Mouse (Mus musculus): ENCODE measurements at regions not wholly inside any gene's neighbourhood (a gene's known extent, or its start where the extent isn't known, plus 50 kb on each side); places are given as distances from the start of the nearest gene placed in this dataset.
"Not testable (repeated sequence)": the region's sequence is repeated elsewhere in the genome, so short reads cannot be mapped to it uniquely, and the experiment has no call there.

GRCm38 (mm10) chr2:17898780-17899179, 98.0 kb downstream of the H2al2a start:
- Histone ChIP-seq H3K36me3 (ENCODE audit: insufficient read depth, low read length) (no peaks in the 10 kb centered on the region), H3K4me1 (ENCODE audit: insufficient read depth, low read depth, low read length) (no peaks in the 10 kb centered on the region), H3K27ac (ENCODE audit: low read length) (no peak overlapping the region), H3K4me3 (ENCODE audit: low read depth, low read length) (no peak overlapping the region), H3K4me2 (replicated peaks; ENCODE audit: low read depth, low read length) (no peak overlapping the region), H3K9me3 (ENCODE audit: low read length) (no peaks in the 10 kb centered on the region), H3K27me3 (replicated peaks; ENCODE audit: insufficient read depth, low read length) (no peaks in the 10 kb centered on the region), H3K9ac (replicated peaks; ENCODE audit: low read depth) (no peak overlapping the region)
- ATAC-seq (no peak), DNase-seq (ENCODE audit: low spot score) (no peak)
- TF ChIP-seq EP300 (IDR thresholded peaks at IDR 0.05) (no peak), CTCF (IDR thresholded peaks at IDR 0.05) (no peak)
- 26% methylated on average over 3 of the region's 3 CpGs for WGBS

- Histone ChIP-seq H3K36me3 (ENCODE audit: insufficient read depth, low read length) (no peaks in the 10 kb centered on the region), H3K9me3 (ENCODE audit: low read length) (no peaks in the 10 kb centered on the region), H3K9ac (replicated peaks; ENCODE audit: low read depth) (no peak overlapping the region), H3K4me2 (replicated peaks; ENCODE audit: low read depth, low read length) (no peak overlapping the region), H3K4me3 (ENCODE audit: low read depth, low read length) (no peak overlapping the region), H3K27me3 (replicated peaks; ENCODE audit: insufficient read depth, low read length) (no peaks in the 10 kb centered on the region), H3K27ac (ENCODE audit: low read length) (no peak overlapping the region), H3K4me1 (ENCODE audit: insufficient read depth, low read depth, low read length) (no peaks in the 10 kb centered on the region)
- 98% methylated on average over 2 of the region's 2 CpGs for WGBS
- DNase-seq (ENCODE audit: low spot score) = no peak
- TF ChIP-seq EP300 (IDR thresholded peaks at IDR 0.05) (no peak), CTCF (IDR thresholded peaks at IDR 0.05) (no peak)
- no peak for ATAC-seq
Measured at GRCm38 (mm10) chr2:17896036-17896435, 100.7 kb downstream of the H2al2a start.

DNA sequence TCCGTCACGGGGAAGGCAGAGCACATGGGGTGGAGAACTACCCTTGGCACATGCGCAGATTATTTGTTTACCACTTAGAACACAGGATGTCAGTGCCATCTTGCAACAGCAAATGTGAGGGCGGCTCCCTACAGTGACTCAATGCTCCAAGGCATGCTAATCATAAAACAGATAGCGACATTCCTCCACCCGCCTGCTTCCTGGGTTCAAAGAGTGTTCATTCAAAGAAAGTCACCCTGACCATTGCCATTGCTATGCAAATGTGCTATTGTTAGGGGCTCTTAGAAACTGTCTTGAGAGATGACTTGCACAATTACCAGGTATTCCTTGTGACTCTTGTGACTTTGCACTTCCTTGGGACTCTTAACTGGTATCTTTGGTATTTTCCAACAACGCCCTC, 104.1 kb downstream of the H2al2a start:
- H3K27ac ChIP-seq (ENCODE audit: low read length); H3K4me1 ChIP-seq (ENCODE audit: insufficient read depth, low read depth, low read length); H3K27me3 ChIP-seq (replicated peaks; ENCODE audit: insufficient read depth, low read length); DNase-seq (ENCODE audit: low spot score); H3K4me3 ChIP-seq (ENCODE audit: low read depth, low read length); H3K9ac ChIP-seq (replicated peaks; ENCODE audit: low read depth); H3K9me3 ChIP-seq (ENCODE audit: low read length); H3K36me3 ChIP-seq (ENCODE audit: insufficient read depth, low read length); H3K4me2 ChIP-seq (replicated peaks; ENCODE audit: low read depth, low read length); ATAC-seq: not testable (repeated sequence)
- 92% methylated on average over 7 of the region's 7 CpGs for WGBS

DNA sequence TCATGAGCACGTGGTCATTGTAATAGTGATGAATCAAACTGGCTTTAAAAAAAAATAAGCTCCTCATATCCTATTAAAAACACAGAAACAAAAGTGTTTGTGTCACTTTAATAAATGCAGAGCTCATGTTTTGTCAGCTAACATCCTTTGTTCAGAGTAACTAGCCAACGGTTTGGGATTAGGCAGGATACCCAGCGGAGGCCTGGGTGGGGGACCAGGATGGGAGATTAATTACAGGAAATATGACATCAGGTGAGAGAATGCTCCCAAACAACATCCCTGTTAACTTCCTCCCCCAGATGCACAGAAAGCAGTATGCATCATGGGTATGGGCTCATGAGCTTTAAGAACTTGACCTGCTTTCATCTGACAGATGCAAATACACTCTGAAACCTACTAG, 109.1 kb downstream of the H2al2a start:
- Histone ChIP-seq H3K4me1 (ENCODE audit: insufficient read depth, low read depth, low read length) (no peaks in the 10 kb centered on the region), H3K4me2 (replicated peaks; ENCODE audit: low read depth, low read length) (no peak overlapping the region), H3K27ac (ENCODE audit: low read length) (no peak overlapping the region), H3K9ac (replicated peaks; ENCODE audit: low read depth) (no peak overlapping the region), H3K9me3 (ENCODE audit: low read length) (no peaks in the 10 kb centered on the region), H3K27me3 (replicated peaks; ENCODE audit: insufficient read depth, low read length) (no peaks in the 10 kb centered on the region), H3K4me3 (ENCODE audit: low read depth, low read length) (no peak overlapping the region), H3K36me3 (ENCODE audit: insufficient read depth, low read length) (no peaks in the 10 kb centered on the region)
- no peak for TF ChIP-seq CTCF (IDR thresholded peaks at IDR 0.05)
- no peak for TF ChIP-seq EP300 (IDR thresholded peaks at IDR 0.05)
- WGBS = 64% methylated on average over 3 of the region's 3 CpGs
- DNase-seq (ENCODE audit: low spot score) = no peak
- ATAC-seq = no peak

- Histone ChIP-seq H3K4me3 (ENCODE audit: low read depth, low read length) (no peak overlapping the region), H3K36me3 (ENCODE audit: insufficient read depth, low read length) (no peaks in the 10 kb centered on the region), H3K27me3 (replicated peaks; ENCODE audit: insufficient read depth, low read length) (no peaks in the 10 kb centered on the region), H3K27ac (ENCODE audit: low read length) (no peak overlapping the region), H3K4me2 (replicated peaks; ENCODE audit: low read depth, low read length) (no peak overlapping the region), H3K9ac (replicated peaks; ENCODE audit: low read depth) (no peak overlapping the region), H3K4me1 (ENCODE audit: insufficient read depth, low read depth, low read length) (no peaks in the 10 kb centered on the region), H3K9me3 (ENCODE audit: low read length) (no peaks in the 10 kb centered on the region)
- ATAC-seq = no peak
- no peak for DNase-seq (ENCODE audit: low spot score)
- no peak for TF ChIP-seq EP300 (IDR thresholded peaks at IDR 0.05)
- 70% methylated on average over 12 of the region's 12 CpGs for WGBS
Measured at GRCm38 (mm10) chr2:17882389-17882788, 114.4 kb downstream of the H2al2a start.

DNA sequence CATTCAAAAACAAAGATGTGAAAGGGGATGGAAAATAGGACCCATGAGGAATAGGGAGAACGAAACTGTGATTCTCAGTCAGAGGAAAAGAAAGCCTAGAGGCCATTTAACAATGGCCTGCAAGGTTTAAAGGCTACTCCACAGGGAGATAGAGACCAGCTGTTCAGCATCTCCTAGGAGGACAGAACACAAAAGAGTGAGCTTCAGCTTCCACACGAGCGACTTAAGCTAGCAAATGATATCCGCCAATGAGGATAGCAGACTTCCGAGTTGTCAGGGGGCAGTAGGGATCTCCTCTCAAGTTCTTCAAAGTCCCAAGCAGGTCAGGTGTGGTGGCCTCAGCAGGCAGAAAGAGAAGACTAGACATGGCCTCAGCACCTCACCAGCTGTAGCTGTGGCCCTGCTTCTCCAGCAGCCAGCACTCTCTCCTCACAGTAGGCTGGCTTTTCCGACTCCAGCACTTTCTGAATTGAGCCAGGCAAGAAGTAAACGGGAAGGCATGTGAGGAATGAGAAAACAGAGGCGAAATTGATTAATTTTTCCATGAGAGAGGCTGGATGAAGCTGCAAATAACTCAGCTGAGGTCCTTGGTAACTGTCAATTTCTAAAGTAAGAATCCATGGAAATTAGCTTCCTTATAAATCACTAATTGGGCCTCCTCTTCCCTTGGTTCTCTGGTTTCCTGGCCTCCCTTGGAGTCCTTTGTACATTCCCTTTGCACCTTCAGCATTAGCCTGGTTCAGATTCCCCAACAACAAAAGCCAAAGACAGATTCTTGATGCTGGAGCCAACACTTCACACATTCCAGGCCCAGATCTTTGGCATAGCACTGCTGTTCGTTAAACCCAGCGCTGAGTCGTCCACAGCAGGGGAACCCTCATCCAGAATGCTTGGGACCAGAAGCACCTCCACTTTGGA, 115.7 kb downstream of the H2al2a start:
- Histone ChIP-seq H3K9ac (replicated peaks; ENCODE audit: low read depth) (no peak overlapping the region), H3K9me3 (ENCODE audit: low read length) (no peaks in the 10 kb centered on the region), H3K27me3 (replicated peaks; ENCODE audit: insufficient read depth, low read length) (no peaks in the 10 kb centered on the region), H3K36me3 (ENCODE audit: insufficient read depth, low read length) (no peaks in the 10 kb centered on the region), H3K4me2 (replicated peaks; ENCODE audit: low read depth, low read length) (no peak overlapping the region), H3K4me3 (ENCODE audit: low read depth, low read length) (no peak overlapping the region), H3K4me1 (ENCODE audit: insufficient read depth, low read depth, low read length) (no peaks in the 10 kb centered on the region), H3K27ac (ENCODE audit: low read length) (no peak overlapping the region)
- WGBS = 53% methylated on average over 11 of the region's 11 CpGs
- ATAC-seq (no peak), DNase-seq (ENCODE audit: low spot score) (peak; percentile 48)
- TF ChIP-seq EP300 (IDR thresholded peaks at IDR 0.05) (no peak), CTCF (IDR thresholded peaks at IDR 0.05) (peak; percentile 30; the same call in 1 of the 2 replicates)

All from lung, postnatal 0 days (tissue).